ENCODE assay signal across 17 mouse cellular contexts in genomic region chr7:134335951-134336350, GRCm38 (mm10). TPM values are rescaled to one million over a fixed set of nuclear protein-coding genes. Genes with fewer than 3 reads are reported as not detected.
"Had no signal": no experiment of that assay in that cellular context is flagged by ENCODE, and none has a peak within 500 bp of the region (broad histone marks: within the 10 kb centered on the region; RNA-seq: fewer than 3 reads in every experiment).

No protein-coding gene starts in this region.

- H3K27ac ChIP-seq: intestine, embryonic 15.5 days; kidney, embryonic 15.5 days; left cerebral cortex, adult 2 months; limb, embryonic 12.5 days; liver, embryonic 12.5 days; liver, embryonic 15.5 days; midbrain, embryonic 13.5 days had no signal

- H3K27me3 ChIP-seq: intestine, embryonic 15.5 days; kidney, embryonic 15.5 days; limb, embryonic 12.5 days; liver, embryonic 12.5 days; liver, embryonic 15.5 days; midbrain, embryonic 13.5 days had no signal

- H3K9ac ChIP-seq: intestine, embryonic 15.5 days; kidney, embryonic 15.5 days; limb, embryonic 12.5 days; liver, embryonic 12.5 days; liver, embryonic 15.5 days; midbrain, embryonic 13.5 days had no signal

- ATAC-seq: intestine, embryonic 15.5 days; liver, embryonic 12.5 days; midbrain, embryonic 13.5 days had no signal

- H3K9me3 ChIP-seq: intestine, embryonic 15.5 days; kidney, embryonic 15.5 days; limb, embryonic 12.5 days; liver, embryonic 12.5 days; liver, embryonic 15.5 days; midbrain, embryonic 13.5 days had no signal

- DNase-seq: kidney, adult 11 months; kidney, adult 8-10 months; kidney, postnatal 10 days; kidney, postnatal 36 days; layer of hippocampus, postnatal 36 days; liver; lung, postnatal 14 days; thymus, adult 18-20 months; thymus, postnatal 36 days had no signal

- H3K4me1 ChIP-seq: intestine, embryonic 15.5 days; kidney, embryonic 15.5 days; limb, embryonic 12.5 days; liver, embryonic 12.5 days; liver, embryonic 15.5 days; midbrain, embryonic 13.5 days had no signal

- H3K36me3 ChIP-seq: intestine, embryonic 15.5 days; kidney, embryonic 15.5 days; limb, embryonic 12.5 days; liver, embryonic 12.5 days; liver, embryonic 15.5 days; midbrain, embryonic 13.5 days had no signal

- H3K4me2 ChIP-seq: intestine, embryonic 15.5 days; kidney, embryonic 15.5 days; limb, embryonic 12.5 days; liver, embryonic 12.5 days; liver, embryonic 15.5 days; midbrain, embryonic 13.5 days had no signal

- H3K4me3 ChIP-seq: intestine, embryonic 15.5 days; kidney, embryonic 15.5 days; left cerebral cortex, adult 2 months; limb, embryonic 12.5 days; liver, embryonic 12.5 days; liver, embryonic 15.5 days; midbrain, embryonic 13.5 days had no signal

RNA-seq across cellular contexts. Expression of gene D7Ertd443e, which starts 49.5 kb away (rescaled TPM):
- polyA plus RNA-seq: liver, embryonic 12.5 days; liver, embryonic 15.5 days; small intestine, adult 2 months had no signal
